Mouse (Mus musculus): ENCODE measurements at regions not wholly inside any gene's neighbourhood (a gene's known extent, or its start where the extent isn't known, plus 50 kb on each side); places are given as distances from the start of the nearest gene placed in this dataset.

GRCm38 (mm10) chrX:50675356-50675755, 165.5 kb upstream of the Stk26 start:
- no peak for TF ChIP-seq CTCF (IDR thresholded peaks at IDR 0.05; ENCODE audit: extremely low read depth, insufficient read depth, low read length)
- no peak for TF ChIP-seq POLR2A (IDR thresholded peaks at IDR 0.05; ENCODE audit: extremely low read depth, insufficient read depth, low read length)
